Mouse (Mus musculus) c-Kit-positive CD71-positive TER-119-negative erythroid progenitor cells, embryonic 14.5 days (primary cell): ENCODE results near the gene Vmn1r79.
"Not testable (repeated sequence)": the region's sequence is repeated elsewhere in the genome, so short reads cannot be mapped to it uniquely, and the experiment has no call there.

ENCODE experiments used
- DNase-seq: peaks from one replicate; pipeline ENCODE4 v3.0.0-alpha.2; 2013; ENCODE audit warnings: low read depth

The Vmn1r79 gene

DNA sequence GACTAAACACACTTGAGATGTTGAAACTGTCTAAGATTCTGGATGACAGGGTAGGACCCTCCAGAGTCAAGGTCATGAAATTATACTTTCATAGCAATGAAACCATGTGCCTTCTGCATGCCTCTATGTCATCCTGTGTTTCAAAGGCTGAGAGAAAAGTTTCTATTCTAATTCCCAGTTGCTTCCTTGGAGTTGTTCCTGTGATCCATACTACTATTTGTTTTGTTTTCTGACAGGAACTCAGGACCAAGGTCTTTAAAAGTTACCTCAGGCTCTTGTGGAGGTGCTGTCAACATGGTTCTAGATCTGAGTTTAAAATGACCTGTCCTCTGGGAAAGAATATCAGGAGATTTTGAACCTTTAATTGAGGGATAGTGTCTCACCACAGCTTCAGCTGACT is at the start of gene Vmn1r79:
Gene Vmn1r79 (plus strand): TSS at position 301 of the 400 bp plus-strand sequence.
- DNase-seq = not testable (repeated sequence)

DNA sequence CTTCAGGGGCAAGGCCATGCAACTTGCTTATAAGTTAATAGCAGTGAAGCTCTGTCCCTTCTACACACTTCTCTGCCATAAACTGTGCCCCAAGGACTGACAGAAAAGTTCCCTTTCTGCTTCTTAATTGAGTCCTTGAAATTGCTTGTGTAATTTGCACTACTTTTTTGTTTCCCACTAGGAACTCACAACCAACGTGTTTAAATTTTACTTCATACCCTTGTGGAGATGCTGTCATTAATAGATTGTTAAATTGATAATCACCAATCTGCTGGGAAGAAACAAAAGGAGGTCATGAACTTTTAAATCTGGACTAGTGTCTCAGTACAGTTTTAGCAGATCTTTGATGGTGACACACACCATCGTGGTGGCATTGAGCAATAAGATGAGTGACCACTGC is 21.1 kb upstream of the Vmn1r79 start, which contains the start of gene Vmn1r78:
Gene Vmn1r78 (plus strand): TSS at position 301 of the 400 bp plus-strand sequence.
- DNase-seq = no peak

DNA sequence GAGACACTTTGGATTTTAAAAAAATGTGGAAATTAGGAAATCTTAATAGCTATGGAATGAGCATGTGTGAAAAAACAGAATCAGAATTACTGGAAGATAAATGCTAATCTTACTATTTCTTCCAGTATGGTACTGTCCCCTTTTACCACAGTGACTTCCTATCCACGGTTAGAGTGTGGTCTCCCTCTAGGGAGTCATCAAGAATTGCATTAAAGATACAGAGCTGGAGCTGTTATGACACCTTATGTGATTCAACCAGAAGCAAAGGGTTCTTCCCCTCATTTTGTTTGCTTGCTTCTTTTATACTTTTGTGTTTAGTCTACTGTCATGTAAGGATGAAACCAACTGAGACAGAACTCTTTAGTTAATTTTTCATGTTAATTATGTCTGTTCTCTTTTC is 14.6 kb upstream of the Vmn1r79 start:
- not testable (repeated sequence) for DNase-seq

DNA sequence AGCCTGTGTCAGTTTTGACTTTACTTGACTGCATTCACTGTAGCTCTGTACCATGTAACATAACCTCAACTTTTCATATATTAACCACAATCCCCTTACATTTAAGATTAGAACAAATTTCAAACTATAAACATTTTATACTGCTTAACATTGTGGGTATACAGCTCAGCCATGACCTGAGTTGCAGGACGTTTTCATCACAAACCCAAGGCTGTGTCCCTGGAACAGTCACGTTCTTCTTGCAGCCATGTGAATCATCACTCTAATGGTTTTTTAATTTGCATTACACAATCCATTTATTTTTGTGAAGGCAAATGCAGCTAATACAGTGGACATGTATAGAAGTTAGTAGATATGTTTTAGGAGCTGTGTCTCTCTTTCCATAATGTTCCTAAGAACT is 1.8 kb downstream of the Vmn1r79 start:
- DNase-seq = not testable (repeated sequence)

DNA sequence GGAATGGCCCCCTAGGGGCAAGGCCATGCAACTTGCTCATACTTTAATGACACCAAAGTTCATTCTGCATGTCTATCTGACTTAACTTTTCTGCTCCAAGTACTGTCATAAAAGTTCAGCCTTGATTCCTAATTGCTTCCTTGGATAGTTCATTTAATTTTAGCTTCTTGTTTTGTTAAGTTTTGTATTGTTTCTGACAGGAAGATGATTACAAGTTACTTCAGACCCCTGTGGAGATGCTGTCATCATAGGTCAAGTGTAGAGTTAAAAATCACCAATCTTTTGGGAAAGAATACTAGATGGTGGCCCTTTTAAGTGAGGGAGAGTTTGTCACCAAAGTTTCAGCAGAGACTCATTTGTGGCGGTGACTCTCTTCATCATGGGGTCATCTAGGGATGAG is 17.9 kb downstream of the Vmn1r79 start, which contains the start of gene Vmn1r80:
Gene Vmn1r80 (plus strand): TSS at position 301 of the 400 bp plus-strand sequence.
- no peak for DNase-seq

DNA sequence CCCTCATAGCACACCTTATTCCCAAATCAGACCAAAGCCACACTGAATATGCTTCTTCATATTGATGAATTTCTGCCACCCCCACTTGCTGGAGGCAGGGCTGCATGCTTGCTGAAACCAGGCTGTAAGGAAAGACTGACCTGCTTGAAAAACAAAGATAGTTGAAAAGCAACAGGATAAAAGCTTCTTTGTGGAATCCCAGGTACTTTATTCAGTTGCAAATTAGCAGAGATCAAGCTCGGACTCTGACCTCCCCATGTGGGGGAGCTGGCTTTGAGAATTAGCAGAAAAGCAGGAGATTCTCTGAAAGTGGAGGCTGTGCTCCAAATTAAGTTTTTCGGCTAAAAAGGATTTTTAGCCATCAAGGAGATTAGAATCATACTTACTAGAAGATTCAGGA is 33.1 kb downstream of the Vmn1r79 start:
- DNase-seq = no peak
